Mouse (Mus musculus): ENCODE results near the gene Gramd4. TPM values are rescaled to one million over a fixed set of nuclear protein-coding genes. Genes with fewer than 3 reads are reported as not detected.

Gramd4 gene
- polyA plus RNA-seq, 1 experiment = 18.9 TPM

DNA sequence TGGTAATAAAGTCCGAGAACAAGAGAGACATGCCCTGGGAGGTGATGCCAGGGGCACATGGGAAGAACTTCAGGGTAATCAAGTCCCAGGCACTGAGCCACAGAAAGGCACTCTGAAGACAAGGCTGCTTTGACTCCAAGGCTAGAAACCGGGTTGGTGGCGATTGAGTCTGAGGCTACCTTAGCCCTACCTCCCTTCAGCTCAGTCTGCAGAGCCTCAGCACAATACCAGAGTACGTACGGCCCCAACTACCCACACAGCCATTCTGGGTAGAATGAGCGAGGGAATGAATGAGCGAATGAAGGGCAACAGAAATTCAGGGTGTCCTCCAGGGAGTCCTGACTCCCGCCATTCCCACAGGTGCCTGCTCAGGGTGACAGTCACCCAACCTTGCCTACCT lies 126.0 kb downstream of the Gramd4 start:
- Histone ChIP-seq H3K27me3 (replicated peaks; ENCODE audit: control insufficient read depth, insufficient read depth, low read length) (no peaks in the 10 kb centered on the region), H3K4me1 (ENCODE audit: control insufficient read depth, insufficient read depth, low read length) (peaks cover 6% of the 10 kb centered on the region; the same call in 1 of the 2 replicates), H3K4me3 (ENCODE audit: insufficient read depth, low read depth, low read length) (no peak overlapping the region), H3K27ac (ENCODE audit: insufficient read depth, low read depth, low read length) (no peak overlapping the region), H3K36me3 (ENCODE audit: control insufficient read depth, insufficient read depth, low read length) (no peaks in the 10 kb centered on the region)
- DNase-seq = no peak
- no peak for TF ChIP-seq POLR2A (IDR thresholded peaks at IDR 0.05; ENCODE audit: low read depth, low read length)
- TF ChIP-seq CTCF (conservative IDR thresholded peaks at IDR 0.05; ENCODE audit: insufficient read depth, insufficient read length, low read depth, low read length) = no peak
- 98% methylated on average over 8 of the region's 8 CpGs for WGBS

- no peak for DNase-seq
- Histone ChIP-seq H3K4me3 (ENCODE audit: insufficient read depth, low read depth, low read length) (peak overlapping the region; percentile 5), H3K4me1 (ENCODE audit: control insufficient read depth, insufficient read depth, low read length) (peaks cover 11% of the 10 kb centered on the region; the same call in 1 of the 2 replicates), H3K36me3 (ENCODE audit: control insufficient read depth, insufficient read depth, low read length) (no peaks in the 10 kb centered on the region), H3K27ac (ENCODE audit: insufficient read depth, low read depth, low read length) (no peak overlapping the region), H3K27me3 (replicated peaks; ENCODE audit: control insufficient read depth, insufficient read depth, low read length) (no peaks in the 10 kb centered on the region)
- 74% methylated on average over 5 of the region's 5 CpGs for WGBS
- TF ChIP-seq POLR2A (IDR thresholded peaks at IDR 0.05; ENCODE audit: low read depth, low read length) (no peak), CTCF (conservative IDR thresholded peaks at IDR 0.05; ENCODE audit: insufficient read depth, insufficient read length, low read depth, low read length) (no peak)
Measured at GRCm38 (mm10) chr15:86184071-86184470, 126.6 kb downstream of the Gramd4 start.

GRCm38 (mm10) chr15:86184851-86185688 lies 127.6 kb downstream of the Gramd4 start:
- peak; percentile 57 for DNase-seq
- Histone ChIP-seq H3K27me3 (replicated peaks; ENCODE audit: control insufficient read depth, insufficient read depth, low read length) (no peaks in the 10 kb centered on the region), H3K36me3 (ENCODE audit: control insufficient read depth, insufficient read depth, low read length) (no peaks in the 10 kb centered on the region), H3K27ac (ENCODE audit: insufficient read depth, low read depth, low read length) (peak overlapping the region; percentile 94), H3K4me1 (ENCODE audit: control insufficient read depth, insufficient read depth, low read length) (peaks cover 19% of the 10 kb centered on the region), H3K4me3 (ENCODE audit: insufficient read depth, low read depth, low read length) (peak overlapping the region; percentile 70)
- under 1% methylated on average over 70 of the region's 70 CpGs for WGBS
- no peak for TF ChIP-seq POLR2A (IDR thresholded peaks at IDR 0.05; ENCODE audit: low read depth, low read length)
- no peak for TF ChIP-seq CTCF (conservative IDR thresholded peaks at IDR 0.05; ENCODE audit: insufficient read depth, insufficient read length, low read depth, low read length)

GRCm38 (mm10) chr15:86185689-86186569 lies 128.4 kb downstream of the Gramd4 start, which contains the start of gene Cerk:
TSS of gene Cerk (minus strand) at chr15:86186141.
- WGBS = 5% methylated on average over 42 of the region's 43 CpGs
- peaks cover 21% of the 10 kb centered on the region for H3K4me1 ChIP-seq (ENCODE audit: control insufficient read depth, insufficient read depth, low read length)
- TF ChIP-seq CTCF (conservative IDR thresholded peaks at IDR 0.05; ENCODE audit: insufficient read depth, insufficient read length, low read depth, low read length) (peak; percentile 57), POLR2A (IDR thresholded peaks at IDR 0.05; ENCODE audit: low read depth, low read length) (peak; percentile 29)

DNA sequence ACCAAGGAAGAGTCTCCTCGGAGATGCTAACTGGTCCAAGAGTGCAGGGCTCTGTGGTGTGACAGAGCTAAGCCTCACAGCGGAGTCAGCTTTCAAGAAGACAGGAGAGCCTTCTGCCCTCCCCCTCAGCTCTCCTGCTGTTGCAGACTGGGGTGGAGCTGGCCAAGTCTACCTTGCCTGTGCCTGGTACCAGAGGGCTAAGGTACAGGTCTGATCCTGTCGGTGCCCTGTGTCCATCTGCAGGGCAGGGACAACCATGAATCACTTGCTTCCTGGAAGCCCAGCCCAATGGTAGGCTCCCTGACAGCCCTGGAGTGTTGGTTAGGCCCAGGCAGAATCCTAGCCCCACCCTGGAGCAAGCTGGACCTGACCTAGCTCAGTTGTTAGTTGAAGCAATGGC lies 129.2 kb downstream of the Gramd4 start:
- no peaks in the 10 kb centered on the region for H3K27me3 ChIP-seq (replicated peaks; ENCODE audit: control insufficient read depth, insufficient read depth, low read length)
- peak; percentile 51 for DNase-seq
- H3K27ac ChIP-seq (ENCODE audit: insufficient read depth, low read depth, low read length) = no peak overlapping the region
- H3K4me1 ChIP-seq (ENCODE audit: control insufficient read depth, insufficient read depth, low read length) = peaks cover 21% of the 10 kb centered on the region
- no peaks in the 10 kb centered on the region for H3K36me3 ChIP-seq (ENCODE audit: control insufficient read depth, insufficient read depth, low read length)
- WGBS = 50% methylated on average over 3 of the region's 3 CpGs
- TF ChIP-seq POLR2A (IDR thresholded peaks at IDR 0.05; ENCODE audit: low read depth, low read length) (no peak), CTCF (conservative IDR thresholded peaks at IDR 0.05; ENCODE audit: insufficient read depth, insufficient read length, low read depth, low read length) (no peak)
- no peak overlapping the region for H3K4me3 ChIP-seq (ENCODE audit: insufficient read depth, low read depth, low read length)

More at GRCm38 (mm10) chr15:86185689-86186569, 128.4 kb downstream of the Gramd4 start, which contains the start of gene Cerk:
- H3K27ac ChIP-seq (ENCODE audit: insufficient read depth, low read depth, low read length) = peak within 1 kb of the TSS; percentile 94
- no peaks in the 10 kb centered on the region for H3K36me3 ChIP-seq (ENCODE audit: control insufficient read depth, insufficient read depth, low read length)
- H3K4me3 ChIP-seq (ENCODE audit: insufficient read depth, low read depth, low read length) = peak within 1 kb of the TSS; percentile 70
- no peaks in the 10 kb centered on the region for H3K27me3 ChIP-seq (replicated peaks; ENCODE audit: control insufficient read depth, insufficient read depth, low read length)
- DNase-seq = peak; percentile 84

Other genes with a start within 250 kb of the Gramd4 start
- 51.4 and 60.7 TPM in 2 replicates for gene Cdpf1, start 246.0 kb upstream of the Gramd4 start, polyA plus RNA-seq (2012; rRNA removed)
- 0.05 TPM in 2 replicates for gene Pkdrej, start 236.0 kb upstream of the Gramd4 start, polyA plus RNA-seq (2012; rRNA removed)
- 17.1 and 19.3 TPM in 2 replicates for gene Ttc38, start 225.4 kb upstream of the Gramd4 start, polyA plus RNA-seq (2012; rRNA removed)
- gene Gtse1, start 197.9 kb upstream of the Gramd4 start, polyA plus RNA-seq (2012; rRNA removed) = 0.74 and 0.98 TPM in 2 replicates
- 29.2 and 31.7 TPM in 2 replicates for gene Trmu, start 178.4 kb upstream of the Gramd4 start, polyA plus RNA-seq (2012; rRNA removed)
- gene Celsr1, start 23.9 kb upstream of the Gramd4 start, polyA plus RNA-seq (2012; rRNA removed) = 12.4 and 16.8 TPM in 2 replicates
- gene Cerk, start 128.4 kb downstream of the Gramd4 start, polyA plus RNA-seq (2012; rRNA removed) = 19.7 and 20.8 TPM in 2 replicates
- gene Tbc1d22a, start 156.8 kb downstream of the Gramd4 start, polyA plus RNA-seq (2012; rRNA removed) = 31.7 and 34.5 TPM in 2 replicates